Mouse (Mus musculus) embryonic fibroblast, embryonic 13.5 days (primary cell): Measurements from ENCODE around the gene Tbx5.

Source experiments
- CTCF ChIP-seq: IDR thresholded peaks from 2 replicates; pipeline ENCODE4 v1.5.1; 2011; ENCODE audit warnings: mild to moderate bottlenecking, control low read depth, low read length, moderate library complexity, borderline replicate concordance; ENCODE audit not compliant: insufficient read depth
- POLR2A ChIP-seq: IDR thresholded peaks from 2 replicates; pipeline ENCODE4 v1.6.1; 2011; ENCODE audit warnings: low read depth, mild to moderate bottlenecking, control low read depth, low read length, moderate library complexity

GRCm38 (mm10) chr5:119877185-119877584 lies 44.7 kb downstream of the Tbx5 start:
- TF ChIP-seq CTCF (no peak), POLR2A (no peak)
